Mouse (Mus musculus): ENCODE measurements around the gene Cd24a. TPM values are rescaled to one million over a fixed set of nuclear protein-coding genes. Genes with fewer than 3 reads are reported as not detected.

Gene Cd24a
- 568 and 623 TPM in 2 replicates for polyA plus RNA-seq (2016; fragmentation: Nextera tagmentation; extraction: Ambion mirVana)

DNA sequence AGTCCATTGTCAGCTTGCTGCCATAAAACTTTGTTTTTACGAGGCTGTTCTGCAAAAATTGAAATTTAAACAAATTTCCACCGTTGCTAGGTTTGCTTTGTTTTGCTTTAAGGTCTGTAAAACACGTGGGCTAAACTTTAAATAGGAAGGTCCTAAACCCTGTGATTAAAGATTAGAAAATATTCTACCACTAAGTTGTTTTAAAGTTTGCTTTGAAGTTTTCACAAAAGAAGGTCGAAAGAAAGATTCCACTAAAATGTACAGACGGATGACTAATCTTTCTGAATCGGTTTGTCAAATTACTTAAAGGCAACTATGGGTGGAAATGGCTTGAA, at the start of gene Cd24a:
Gene Cd24a (plus strand): TSS at position 288 of the 335 bp plus-strand sequence.
- H3K4me3 ChIP-seq, result peak within 1 kb of the TSS; percentile 86
- H3K9me3 ChIP-seq (replicated peaks), result no peaks in the 10 kb centered on the region
- H3K4me1 ChIP-seq, result peaks cover 21% of the 10 kb centered on the region
- DNase-seq (ENCODE audit: low spot score), result no peak
- no peaks in the 10 kb centered on the region for H3K27me3 ChIP-seq (ENCODE audit: low read depth, poor library complexity, severe bottlenecking)
- peak within 1 kb of the TSS; percentile 100 for H3K27ac ChIP-seq
- H3K36me3 ChIP-seq, result peaks cover 20% of the 10 kb centered on the region
- WGBS, result under 1% methylated on average over 6 of the region's 6 CpGs

DNA sequence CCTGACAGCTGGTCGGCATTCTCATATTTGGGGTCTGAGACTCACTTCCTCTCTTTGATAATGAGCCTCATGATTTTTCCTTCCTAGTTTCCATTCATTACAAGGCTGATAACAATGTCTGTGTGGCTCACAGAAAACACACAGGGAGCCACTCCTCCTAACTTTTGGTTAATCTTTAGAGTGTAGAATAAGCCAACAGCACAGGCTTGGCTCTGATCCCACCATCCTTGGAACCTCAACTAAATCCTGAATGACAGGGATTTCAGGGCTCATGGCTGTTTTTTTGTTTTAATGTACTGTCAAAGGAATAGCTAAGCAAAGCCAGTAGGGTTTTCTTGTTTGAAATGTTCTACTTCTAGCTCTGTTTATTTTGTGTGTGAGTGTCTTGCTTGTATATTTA, 43.7 kb upstream of the Cd24a start:
- H3K4me1 ChIP-seq, result peaks cover 3% of the 10 kb centered on the region
- peaks cover 54% of the 10 kb centered on the region for H3K36me3 ChIP-seq
- H3K9me3 ChIP-seq (replicated peaks), result no peaks in the 10 kb centered on the region
- DNase-seq (ENCODE audit: low spot score), result no peak
- WGBS, result 87% methylated on average over 1 of the region's 1 CpGs
- no peak overlapping the region for H3K27ac ChIP-seq
- H3K27me3 ChIP-seq (ENCODE audit: low read depth, poor library complexity, severe bottlenecking), result no peaks in the 10 kb centered on the region
- no peak overlapping the region for H3K4me3 ChIP-seq

DNA sequence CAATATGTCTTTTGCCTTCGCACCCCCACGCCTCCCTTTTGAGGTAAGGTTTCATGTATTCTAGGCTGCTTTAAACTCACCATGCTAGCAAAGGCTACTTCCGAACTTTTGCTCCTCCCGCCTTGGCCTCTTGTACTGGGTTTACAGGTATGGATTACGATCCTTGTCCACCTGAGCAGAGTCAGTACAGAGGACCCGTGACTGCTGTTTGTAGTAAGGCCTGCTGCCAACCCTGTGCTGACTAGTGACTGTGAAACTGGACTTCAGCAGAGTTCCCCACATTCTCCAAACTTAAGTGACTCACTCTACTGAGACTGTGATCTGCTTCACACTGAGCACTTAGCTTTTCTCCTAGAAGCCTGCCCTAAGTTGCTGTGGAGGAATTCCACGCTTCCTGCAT, 40.4 kb upstream of the Cd24a start:
- no peak for DNase-seq (ENCODE audit: low spot score)
- no peak overlapping the region for H3K4me3 ChIP-seq
- H3K36me3 ChIP-seq, result peaks cover 23% of the 10 kb centered on the region
- H3K9me3 ChIP-seq (replicated peaks), result no peaks in the 10 kb centered on the region
- WGBS, result 90% methylated on average over 7 of the region's 7 CpGs
- peaks cover 18% of the 10 kb centered on the region for H3K4me1 ChIP-seq
- no peaks in the 10 kb centered on the region for H3K27me3 ChIP-seq (ENCODE audit: low read depth, poor library complexity, severe bottlenecking)
- no peak overlapping the region for H3K27ac ChIP-seq

DNA sequence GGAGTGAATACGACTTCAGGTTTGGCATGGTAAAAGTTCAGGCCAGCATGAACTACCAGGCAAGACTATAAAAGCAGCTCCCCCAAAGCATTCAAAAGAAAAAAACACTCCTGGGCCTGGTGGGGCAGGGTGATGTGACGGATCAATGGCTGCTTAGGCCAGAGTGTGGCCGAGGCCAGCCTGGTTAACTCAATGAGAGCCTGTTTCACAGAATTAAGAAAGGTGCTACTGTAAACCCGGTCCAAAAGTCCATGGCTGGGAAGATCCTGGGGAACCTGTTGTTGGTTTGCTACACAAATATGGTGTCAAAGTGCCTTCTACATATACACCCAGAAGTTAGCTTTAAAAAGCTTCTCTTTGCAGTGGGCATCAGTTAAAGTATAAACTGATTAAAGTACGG, 39.3 kb upstream of the Cd24a start:
- Histone ChIP-seq H3K9me3 (replicated peaks) (no peaks in the 10 kb centered on the region), H3K27me3 (ENCODE audit: low read depth, poor library complexity, severe bottlenecking) (no peaks in the 10 kb centered on the region), H3K36me3 (peaks cover 16% of the 10 kb centered on the region), H3K4me3 (no peak overlapping the region), H3K4me1 (peaks cover 18% of the 10 kb centered on the region), H3K27ac (no peak overlapping the region)
- 93% methylated on average over 5 of the region's 5 CpGs for WGBS
- no peak for DNase-seq (ENCODE audit: low spot score)

DNA sequence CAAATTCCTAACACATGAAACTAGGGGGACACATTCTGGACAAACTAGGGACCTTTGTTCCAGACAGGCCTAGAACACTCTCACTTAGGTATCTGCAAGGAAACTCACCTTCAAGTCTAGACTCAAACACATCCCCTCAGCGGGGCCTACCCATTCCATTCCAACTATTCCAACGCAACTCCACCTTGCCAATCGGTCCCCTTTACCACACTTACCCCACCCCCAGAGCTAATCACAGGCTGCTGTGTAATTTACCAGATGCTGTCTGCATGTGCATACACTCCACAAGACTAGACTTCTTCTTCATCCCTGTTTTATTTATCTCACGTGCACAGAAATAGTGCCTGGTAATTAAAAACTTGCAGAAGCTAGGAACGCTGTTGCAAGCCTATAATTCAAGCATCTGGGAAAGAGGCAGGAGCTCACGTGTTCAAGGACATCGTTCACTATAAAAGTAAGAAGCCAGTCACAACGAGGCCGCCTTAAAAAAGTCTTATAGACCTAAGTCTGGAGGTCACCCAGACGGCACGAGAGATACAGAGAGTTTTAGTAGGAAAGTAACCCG, 38.3 kb upstream of the Cd24a start:
- DNase-seq (ENCODE audit: low spot score), result no peak
- 21% methylated on average over 12 of the region's 12 CpGs for WGBS
- peaks cover 18% of the 10 kb centered on the region for H3K4me1 ChIP-seq
- H3K27me3 ChIP-seq (ENCODE audit: low read depth, poor library complexity, severe bottlenecking), result no peaks in the 10 kb centered on the region
- peak overlapping the region; percentile 87 for H3K27ac ChIP-seq
- peaks cover 16% of the 10 kb centered on the region for H3K36me3 ChIP-seq
- peak overlapping the region; percentile 67 for H3K4me3 ChIP-seq
- H3K9me3 ChIP-seq (replicated peaks), result no peaks in the 10 kb centered on the region

DNA sequence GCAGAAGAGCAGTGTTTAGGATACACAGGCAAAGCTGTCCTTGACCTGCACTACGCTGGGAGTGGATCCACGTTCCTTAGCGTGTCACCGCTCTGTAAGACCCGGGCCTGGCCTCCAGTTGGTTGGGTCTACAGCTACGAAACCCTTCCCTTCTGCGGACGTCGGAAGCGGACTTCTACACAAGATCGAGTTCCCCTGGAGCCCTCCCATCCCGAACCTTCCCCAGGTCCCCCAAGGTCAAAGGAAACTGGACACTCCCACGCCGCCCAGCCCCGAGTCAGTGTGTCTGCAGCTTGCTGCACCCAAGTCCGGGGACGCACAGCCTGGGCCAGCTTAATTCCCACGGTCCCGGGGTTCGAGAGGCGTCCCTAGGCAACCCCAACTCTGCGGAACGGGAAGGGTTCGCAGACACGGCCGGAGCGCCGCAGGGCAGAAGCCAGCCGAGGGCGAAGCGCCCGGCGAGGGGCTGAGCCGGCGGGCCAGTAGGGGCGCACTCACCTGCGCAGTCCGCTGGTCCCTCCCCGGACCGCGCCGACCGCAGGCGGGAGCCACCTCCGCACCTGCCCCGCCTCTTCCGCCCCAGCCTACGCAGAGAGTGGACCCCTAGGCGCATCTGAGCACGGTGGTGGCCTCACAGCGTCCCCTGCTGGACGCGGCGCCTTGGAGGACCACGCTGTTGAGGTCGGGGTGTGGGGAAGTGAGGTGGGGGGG, 37.5 kb upstream of the Cd24a start, which contains the start of gene 1700021F05Rik:
Gene 1700021F05Rik (minus strand): TSS at position 553 of the 711 bp plus-strand sequence.
- Histone ChIP-seq H3K9me3 (replicated peaks) (no peaks in the 10 kb centered on the region), H3K27me3 (ENCODE audit: low read depth, poor library complexity, severe bottlenecking) (no peaks in the 10 kb centered on the region), H3K36me3 (peaks cover 10% of the 10 kb centered on the region), H3K27ac (peak within 1 kb of the TSS; percentile 87), H3K4me1 (peaks cover 18% of the 10 kb centered on the region), H3K4me3 (peak within 1 kb of the TSS; percentile 67)
- WGBS, result under 1% methylated on average over 56 of the region's 56 CpGs
- peak; percentile 99 for DNase-seq (ENCODE audit: low spot score)

DNA sequence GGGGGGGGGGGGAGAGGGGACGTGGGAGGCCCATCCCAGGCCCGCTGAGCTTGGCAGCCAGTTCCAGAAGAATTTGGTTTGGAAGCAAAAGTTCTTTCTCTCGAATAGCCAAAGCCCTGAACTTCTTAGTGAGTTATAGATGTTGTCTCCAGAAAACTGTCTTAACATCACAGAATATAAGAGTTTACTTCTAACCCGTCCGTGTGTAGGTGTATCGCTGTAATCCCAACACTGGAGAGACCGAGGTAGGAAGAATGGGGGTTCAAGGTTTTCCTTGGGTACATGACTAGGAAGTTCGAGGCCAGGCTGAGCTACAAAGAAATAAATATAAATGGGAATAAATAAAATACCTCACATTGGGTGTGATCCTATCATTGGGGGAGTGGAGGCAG, 36.9 kb upstream of the Cd24a start:
- no peak for DNase-seq (ENCODE audit: low spot score)
- H3K4me3 ChIP-seq, result peak overlapping the region; percentile 67
- 49% methylated on average over 8 of the region's 8 CpGs for WGBS

DNA sequence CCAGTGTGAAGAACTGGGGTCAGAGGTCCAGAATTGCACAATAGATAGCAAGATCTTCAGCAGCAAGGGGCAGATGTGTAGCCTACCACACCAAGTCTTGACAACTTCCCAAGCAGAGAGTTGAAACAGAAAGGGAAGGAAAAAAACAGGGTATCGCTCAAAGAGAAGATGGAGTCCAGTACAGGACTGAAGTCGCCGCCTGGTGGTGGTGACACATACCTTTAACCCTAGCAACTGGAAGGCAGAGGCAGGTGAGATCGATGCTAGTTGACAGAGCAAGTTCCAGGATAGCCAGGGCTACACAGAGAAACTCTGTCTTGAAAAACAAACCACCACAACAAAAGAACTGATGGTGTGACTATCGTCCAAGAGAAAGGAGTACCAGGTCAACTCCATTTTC, 28.7 kb upstream of the Cd24a start:
- H3K36me3 ChIP-seq, result no peaks in the 10 kb centered on the region
- no peak overlapping the region for H3K4me3 ChIP-seq
- DNase-seq (ENCODE audit: low spot score), result no peak
- 62% methylated on average over 5 of the region's 5 CpGs for WGBS
- no peak overlapping the region for H3K27ac ChIP-seq
- H3K9me3 ChIP-seq (replicated peaks), result no peaks in the 10 kb centered on the region
- no peaks in the 10 kb centered on the region for H3K27me3 ChIP-seq (ENCODE audit: low read depth, poor library complexity, severe bottlenecking)
- H3K4me1 ChIP-seq, result peaks cover 5% of the 10 kb centered on the region; the same call in 1 of the 2 replicates

More for the DNA sequence above, 36.9 kb upstream of the Cd24a start:
- Histone ChIP-seq H3K27ac (peak overlapping the region; percentile 87; the same call in 1 of the 2 replicates), H3K36me3 (peaks cover 5% of the 10 kb centered on the region; the same call in 1 of the 2 replicates), H3K27me3 (ENCODE audit: low read depth, poor library complexity, severe bottlenecking) (no peaks in the 10 kb centered on the region), H3K4me1 (peaks cover 18% of the 10 kb centered on the region), H3K9me3 (replicated peaks) (no peaks in the 10 kb centered on the region)

DNA sequence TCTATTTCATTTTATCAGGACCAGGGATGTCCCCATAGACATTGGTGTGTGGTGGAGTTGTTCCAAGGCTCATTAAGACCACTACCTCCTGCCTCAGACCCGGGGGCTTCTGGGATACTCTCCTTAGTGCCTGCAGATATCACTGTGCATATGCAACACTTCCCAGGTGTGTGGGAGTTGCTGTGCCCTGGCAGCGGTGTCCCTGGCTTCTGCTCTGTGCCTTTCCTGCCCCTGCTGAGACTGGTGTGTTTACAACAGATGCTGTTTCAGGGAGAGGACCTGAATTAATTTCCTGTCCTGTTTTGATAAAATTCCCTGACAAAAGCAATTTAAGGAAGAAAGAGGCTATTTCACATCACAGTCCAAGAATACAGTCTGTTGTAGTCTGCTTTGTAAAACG, 27.2 kb upstream of the Cd24a start:
- no peak for DNase-seq (ENCODE audit: low spot score)
- H3K27me3 ChIP-seq (ENCODE audit: low read depth, poor library complexity, severe bottlenecking), result no peaks in the 10 kb centered on the region
- H3K9me3 ChIP-seq (replicated peaks), result no peaks in the 10 kb centered on the region
- WGBS, result 28% methylated on average over 3 of the region's 3 CpGs
- H3K4me3 ChIP-seq, result no peak overlapping the region
- peaks cover 5% of the 10 kb centered on the region; the same call in 1 of the 2 replicates for H3K4me1 ChIP-seq
- H3K27ac ChIP-seq, result no peak overlapping the region
- H3K36me3 ChIP-seq, result no peaks in the 10 kb centered on the region

DNA sequence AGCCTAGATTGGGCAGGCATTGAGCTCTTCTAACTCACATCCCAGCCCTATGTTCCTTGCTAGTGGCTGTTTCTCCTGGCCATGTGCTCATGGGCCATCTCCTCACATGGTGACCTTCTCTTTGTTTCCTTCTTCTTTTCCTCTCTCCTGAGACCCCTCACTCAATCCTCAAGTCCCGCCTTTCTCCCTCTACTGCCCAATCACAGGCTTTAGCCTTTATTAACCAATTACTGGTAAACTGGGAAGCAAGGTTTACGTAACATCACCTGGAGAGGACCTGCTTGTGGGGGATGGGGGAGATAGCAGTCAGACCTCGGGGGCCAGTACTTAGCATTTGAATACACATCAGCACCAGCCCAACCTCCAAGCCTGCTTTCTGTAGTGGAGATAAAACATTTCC, 26.7 kb upstream of the Cd24a start:
- Histone ChIP-seq H3K4me3 (no peak overlapping the region), H3K27me3 (ENCODE audit: low read depth, poor library complexity, severe bottlenecking) (no peaks in the 10 kb centered on the region), H3K4me1 (peaks cover 5% of the 10 kb centered on the region; the same call in 1 of the 2 replicates), H3K9me3 (replicated peaks) (no peaks in the 10 kb centered on the region), H3K36me3 (no peaks in the 10 kb centered on the region), H3K27ac (no peak overlapping the region)
- no peak for DNase-seq (ENCODE audit: low spot score)
- 34% methylated on average over 3 of the region's 3 CpGs for WGBS

DNA sequence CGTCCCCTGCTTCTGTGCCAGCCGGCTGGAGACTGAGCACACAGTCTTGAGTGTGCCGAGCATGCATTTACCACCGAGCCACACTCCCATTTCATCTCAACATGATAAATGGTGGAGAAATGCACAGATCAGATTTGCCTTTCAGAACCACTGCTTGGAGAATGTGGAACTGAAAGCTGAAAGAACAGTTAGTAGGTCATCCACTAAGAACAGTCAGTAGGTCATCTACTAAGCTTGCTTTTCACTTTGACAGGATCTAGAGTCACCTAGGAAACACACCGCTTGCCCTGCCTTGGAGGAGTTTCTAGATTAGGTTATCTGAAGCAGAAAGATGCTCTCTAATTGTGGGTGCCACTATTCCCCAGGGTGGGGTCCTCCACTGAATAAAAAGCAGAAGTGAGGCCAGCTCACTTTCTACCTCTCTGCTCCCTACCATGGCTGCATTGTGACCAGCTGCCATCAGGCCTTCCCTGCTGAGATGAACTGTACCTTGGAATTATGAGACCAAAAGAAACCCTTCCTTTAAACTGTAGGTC, 20.4 kb upstream of the Cd24a start:
- H3K9me3 ChIP-seq (replicated peaks), result no peaks in the 10 kb centered on the region
- H3K4me1 ChIP-seq, result no peaks in the 10 kb centered on the region
- H3K4me3 ChIP-seq, result no peak overlapping the region
- WGBS, result 90% methylated on average over 5 of the region's 5 CpGs
- DNase-seq (ENCODE audit: low spot score), result no peak
- H3K27ac ChIP-seq, result no peak overlapping the region
- no peaks in the 10 kb centered on the region for H3K36me3 ChIP-seq
- no peaks in the 10 kb centered on the region for H3K27me3 ChIP-seq (ENCODE audit: low read depth, poor library complexity, severe bottlenecking)

DNA sequence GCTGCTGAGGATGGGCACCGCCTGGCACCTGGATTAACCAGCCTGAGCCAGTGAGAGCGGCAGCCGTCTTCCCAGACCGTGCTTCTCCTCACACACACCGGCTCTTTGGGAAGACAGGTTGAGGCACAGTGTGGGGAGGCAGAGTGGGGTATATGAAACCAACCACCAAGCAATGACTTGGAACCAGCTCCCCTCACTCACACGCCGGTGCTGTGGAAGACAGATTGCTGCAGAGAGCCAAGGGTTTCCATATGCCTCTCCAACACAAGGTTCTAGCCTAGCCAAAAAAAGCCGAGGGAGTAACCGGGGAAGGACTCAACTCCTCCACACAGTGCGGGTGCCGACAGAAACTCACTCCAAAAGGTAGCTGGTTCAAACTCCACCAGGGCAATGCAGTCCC, 18.8 kb upstream of the Cd24a start:
- Histone ChIP-seq H3K9me3 (replicated peaks) (no peaks in the 10 kb centered on the region), H3K36me3 (no peaks in the 10 kb centered on the region), H3K4me3 (no peak overlapping the region), H3K27me3 (ENCODE audit: low read depth, poor library complexity, severe bottlenecking) (no peaks in the 10 kb centered on the region), H3K27ac (no peak overlapping the region), H3K4me1 (no peaks in the 10 kb centered on the region)
- no peak for DNase-seq (ENCODE audit: low spot score)
- whole genome bisulfite sequencing, result 83% methylated on average over 11 of the region's 11 CpGs

DNA sequence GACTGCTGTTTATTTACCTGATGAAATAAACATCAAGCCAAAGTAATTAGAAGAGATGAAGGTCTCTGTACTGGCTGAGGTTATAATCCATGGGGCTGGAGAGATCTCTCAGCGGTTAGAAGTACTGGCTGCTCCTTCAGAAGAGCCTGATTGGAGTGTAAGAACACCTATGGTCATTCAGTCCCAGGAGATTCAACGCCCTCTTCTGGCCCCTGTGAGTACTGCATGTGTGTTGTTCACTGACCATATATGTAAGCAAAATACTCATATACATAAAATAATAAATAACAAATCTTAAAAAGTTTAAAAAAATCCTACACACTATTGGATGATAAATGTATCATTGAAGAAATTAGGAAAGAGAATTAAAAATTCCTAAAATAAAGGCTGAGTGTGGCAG, 17.3 kb upstream of the Cd24a start:
- no peaks in the 10 kb centered on the region for H3K9me3 ChIP-seq (replicated peaks)
- no peak for DNase-seq (ENCODE audit: low spot score)
- no peaks in the 10 kb centered on the region for H3K4me1 ChIP-seq
- H3K36me3 ChIP-seq, result no peaks in the 10 kb centered on the region
- H3K27me3 ChIP-seq (ENCODE audit: low read depth, poor library complexity, severe bottlenecking), result no peaks in the 10 kb centered on the region
- H3K4me3 ChIP-seq, result no peak overlapping the region
- no peak overlapping the region for H3K27ac ChIP-seq
- 39% methylated on average over 2 of the region's 2 CpGs for WGBS

All from limb, embryonic 10.5 days (tissue).